Mouse (Mus musculus) olfactory bulb, adult 2 months (tissue): ENCODE results near the gene Bglap3. TPM values are rescaled to one million over a fixed set of nuclear protein-coding genes. Genes with fewer than 3 reads are reported as not detected.
"Not testable (repeated sequence)": the region's sequence is repeated elsewhere in the genome, so short reads cannot be mapped to it uniquely, and the experiment has no call there.

Experiments
- H3K27ac ChIP-seq: fragments of 200-500 bp; 2 replicates; pipeline ENCODE4 v1.5.1; 2012; ENCODE audit warnings: low read depth, low read length; ENCODE audit not compliant: insufficient read depth
- H3K4me1 ChIP-seq: fragments of 200-500 bp; 2 replicates; pipeline ENCODE4 v1.6.1; 2012; ENCODE audit warnings: low read length; ENCODE audit not compliant: control insufficient read depth, insufficient read depth
- H3K4me3 ChIP-seq: fragments of 200-500 bp; 2 replicates; pipeline ENCODE4 v1.5.1; 2012; ENCODE audit warnings: mild to moderate bottlenecking, low read depth, low read length, moderate library complexity; ENCODE audit not compliant: insufficient read depth
- CTCF ChIP-seq: fragments of 200-500 bp; IDR thresholded peaks from 2 replicates; pipeline ENCODE4 v1.5.1; 2012; ENCODE audit warnings: low read depth, mild to moderate bottlenecking, low read length, moderate library complexity; ENCODE audit not compliant: insufficient read depth
- POLR2A ChIP-seq: fragments of 200-500 bp; IDR thresholded peaks from 2 replicates; pipeline ENCODE4 v1.6.1; 2012; ENCODE audit warnings: mild to moderate bottlenecking, low read depth, low read length, moderate library complexity; ENCODE audit not compliant: insufficient read depth
- WGBS: fragments of 180-500 bp; shearing (Covaris S2); methylation state at CpG from one replicate; pipeline ENCODE4 v1.1.7; 2018; 5-methylcytosine and 5-hydroxymethylcytosine counted together
- polyA plus RNA-seq: library from polyadenylated mRNA; stranded (reverse); fragments of >200 nt; gene quantifications from 2 replicates; pipeline ENCODE4 v1.2.4, GENCODE M21; 2012; ENCODE audit warnings: low replicate concordance; ENCODE audit not compliant: missing spikeins, insufficient read depth, insufficient read length

Gene Bglap3
- polyA plus RNA-seq, 1 experiment: not detected

- no peak overlapping the region for H3K27ac ChIP-seq
- 60% methylated on average over 5 of the region's 5 CpGs for WGBS
- no peak for TF ChIP-seq POLR2A
- no peak for TF ChIP-seq CTCF
- H3K4me1 ChIP-seq: peaks cover 6% of the 10 kb centered on the region; the same call in 1 of the 2 replicates
- H3K4me3 ChIP-seq: no peak overlapping the region
Observed at GRCm38 (mm10) chr3:88408953-88409352, 36.4 kb upstream of the Bglap3 start.

- peaks cover 6% of the 10 kb centered on the region; the same call in 1 of the 2 replicates for H3K4me1 ChIP-seq
- 56% methylated on average over 7 of the region's 7 CpGs for WGBS
- H3K27ac ChIP-seq: no peak overlapping the region
- TF ChIP-seq CTCF (no peak), POLR2A (no peak)
- H3K4me3 ChIP-seq: no peak overlapping the region
Observed at GRCm38 (mm10) chr3:88407529-88407928, 35.0 kb upstream of the Bglap3 start.

- no peak for TF ChIP-seq POLR2A
- no peak for TF ChIP-seq CTCF
- H3K27ac ChIP-seq: no peak overlapping the region
- peaks cover 6% of the 10 kb centered on the region; the same call in 1 of the 2 replicates for H3K4me1 ChIP-seq
- WGBS: 0% methylated on average over 2 of the region's 2 CpGs
- no peak overlapping the region for H3K4me3 ChIP-seq
Observed at GRCm38 (mm10) chr3:88407090-88407489, 34.5 kb upstream of the Bglap3 start.

GRCm38 (mm10) chr3:88403522-88404230 lies 31.1 kb upstream of the Bglap3 start:
- TF ChIP-seq CTCF (no peak), POLR2A (no peak)
- 92% methylated on average over 10 of the region's 10 CpGs for WGBS
- H3K4me1 ChIP-seq: no peaks in the 10 kb centered on the region
- no peak overlapping the region for H3K4me3 ChIP-seq
- no peak overlapping the region for H3K27ac ChIP-seq

GRCm38 (mm10) chr3:88398666-88399065 lies 26.1 kb upstream of the Bglap3 start:
- TF ChIP-seq POLR2A: no peak
- no peak for TF ChIP-seq CTCF
- Histone ChIP-seq H3K4me3 (no peak overlapping the region), H3K4me1 (peaks cover 7% of the 10 kb centered on the region; the same call in 1 of the 2 replicates), H3K27ac (no peak overlapping the region)
- WGBS: 65% methylated on average over 2 of the region's 2 CpGs

DNA sequence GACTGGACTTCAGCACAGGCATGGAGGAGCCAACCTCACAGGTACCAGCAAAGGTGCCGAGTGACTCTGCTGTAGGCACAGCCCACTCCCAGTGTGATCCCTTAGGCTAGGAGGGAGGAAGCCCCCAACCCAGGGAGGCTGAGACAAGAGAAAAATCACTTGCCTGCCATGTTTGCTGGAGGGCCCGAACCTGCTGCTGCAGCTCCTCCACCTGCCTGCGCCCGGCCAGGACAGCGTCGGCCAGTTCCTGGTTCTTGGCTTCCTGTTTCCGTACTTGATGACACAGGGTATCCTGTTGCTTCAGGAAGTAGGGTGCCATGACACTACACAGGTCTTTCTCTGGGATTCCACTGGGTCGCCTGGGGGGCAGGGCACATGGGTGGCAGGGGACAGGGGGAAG lies 23.2 kb upstream of the Bglap3 start:
- Histone ChIP-seq H3K27ac (no peak overlapping the region), H3K4me1 (peaks cover 7% of the 10 kb centered on the region; the same call in 1 of the 2 replicates), H3K4me3 (no peak overlapping the region)
- TF ChIP-seq CTCF (no peak), POLR2A (no peak)
- 91% methylated on average over 8 of the region's 8 CpGs for WGBS

GRCm38 (mm10) chr3:88395288-88395687 lies 22.7 kb upstream of the Bglap3 start:
- Histone ChIP-seq H3K4me1 (peaks cover 7% of the 10 kb centered on the region; the same call in 1 of the 2 replicates), H3K27ac (no peak overlapping the region), H3K4me3 (no peak overlapping the region)
- 95% methylated on average over 6 of the region's 6 CpGs for WGBS
- no peak for TF ChIP-seq CTCF
- no peak for TF ChIP-seq POLR2A

DNA sequence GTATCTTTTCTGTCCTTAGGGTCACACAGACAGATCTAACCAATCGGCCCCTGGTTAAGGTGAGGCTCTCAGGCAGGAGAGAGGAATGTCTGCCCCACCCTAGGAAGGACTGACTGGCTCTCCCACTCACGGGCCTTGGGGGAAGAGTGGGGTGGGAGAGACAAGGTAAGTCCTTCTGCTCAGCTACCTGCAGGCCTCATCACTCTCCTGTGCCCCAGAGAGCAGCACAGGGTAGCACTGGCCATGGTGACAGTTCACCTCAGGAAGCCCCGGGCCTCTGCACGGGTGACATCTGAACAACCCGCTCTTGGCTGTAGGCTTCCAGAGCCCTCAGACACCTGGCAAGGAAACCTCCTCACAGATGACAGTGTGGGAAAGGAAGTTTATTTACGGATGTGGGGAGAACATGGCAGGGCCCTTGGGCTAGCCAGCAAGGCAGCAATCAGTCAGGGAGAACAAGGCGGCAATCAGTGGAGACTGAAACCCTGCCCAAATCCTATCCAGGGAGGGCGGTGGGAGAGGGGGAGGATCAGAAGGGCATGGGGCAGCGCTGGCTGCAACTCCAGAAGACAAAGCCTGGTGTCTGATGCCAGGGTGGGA lies 21.3 kb upstream of the Bglap3 start:
- H3K4me1 ChIP-seq: peaks cover 7% of the 10 kb centered on the region; the same call in 1 of the 2 replicates
- WGBS: 78% methylated on average over 9 of the region's 9 CpGs
- TF ChIP-seq CTCF (no peak), POLR2A (no peak)

DNA sequence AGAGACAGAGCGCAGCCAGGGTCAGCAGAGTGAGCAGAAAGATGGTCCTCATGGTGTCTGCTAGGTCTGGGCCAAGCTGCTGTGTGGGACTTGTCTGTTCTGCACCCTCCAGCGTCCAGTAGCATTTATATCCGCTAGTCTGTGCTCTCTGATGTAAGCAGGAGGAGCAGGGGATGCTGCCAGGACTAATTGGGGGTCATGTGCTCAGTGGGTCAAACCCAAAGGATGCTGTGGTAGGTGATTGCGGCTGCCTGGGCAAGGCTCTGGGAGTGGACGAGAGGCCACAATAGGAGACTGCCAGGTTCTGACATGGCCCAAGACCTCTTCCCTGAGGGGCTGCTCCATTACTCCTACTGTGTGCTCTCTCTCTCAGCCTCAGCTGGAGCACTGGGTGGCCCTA lies 11.8 kb upstream of the Bglap3 start, which contains the start of gene Bglap:
TSS of gene Bglap (minus strand) at position 101 of the 400 bp plus-strand sequence.
- 75% methylated on average over 5 of the region's 5 CpGs for WGBS
- TF ChIP-seq CTCF (no peak), POLR2A (no peak)
- peaks cover 11% of the 10 kb centered on the region for H3K4me1 ChIP-seq
- H3K4me3 ChIP-seq: no peak within 1 kb of the TSS
- no peak within 1 kb of the TSS for H3K27ac ChIP-seq

More for the DNA sequence above, 21.3 kb upstream of the Bglap3 start:
- Histone ChIP-seq H3K27ac (no peak overlapping the region), H3K4me3 (no peak overlapping the region)

DNA sequence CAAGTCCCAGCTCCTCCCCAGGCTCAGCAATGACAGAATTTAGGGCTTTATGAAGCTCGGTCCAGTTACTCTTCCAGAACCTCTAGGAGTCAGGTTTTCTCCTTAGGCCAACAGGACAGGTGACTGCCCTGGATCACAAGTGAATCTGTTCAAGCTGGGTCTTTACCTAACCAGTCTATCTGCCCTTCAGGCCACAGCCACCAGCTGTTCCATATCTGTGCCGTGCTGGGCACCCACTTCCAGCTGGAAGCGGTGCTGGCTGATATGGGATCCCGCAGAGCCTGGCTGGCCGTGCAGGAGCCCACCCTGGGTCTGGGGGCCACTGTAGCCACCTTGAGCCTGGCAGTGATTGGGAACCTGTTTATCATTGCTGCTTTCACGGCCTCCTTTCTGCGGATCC lies 9.8 kb upstream of the Bglap3 start:
- H3K4me3 ChIP-seq: not testable (repeated sequence)
- Histone ChIP-seq H3K27ac (0 out of 2 replicates have a peak overlapping the region, but pooled peaks have one; percentile 44), H3K4me1 (peaks cover 13% of the 10 kb centered on the region)
- WGBS: 55% methylated on average over 3 of the region's 7 CpGs

- Histone ChIP-seq H3K4me1 (peaks cover 19% of the 10 kb centered on the region), H3K27ac (peak overlapping the region; percentile 94), H3K4me3 (peak overlapping the region; percentile 44)
- 6% methylated on average over 22 of the region's 22 CpGs for WGBS
Observed at GRCm38 (mm10) chr3:88381389-88382315, 9.1 kb upstream of the Bglap3 start.

DNA sequence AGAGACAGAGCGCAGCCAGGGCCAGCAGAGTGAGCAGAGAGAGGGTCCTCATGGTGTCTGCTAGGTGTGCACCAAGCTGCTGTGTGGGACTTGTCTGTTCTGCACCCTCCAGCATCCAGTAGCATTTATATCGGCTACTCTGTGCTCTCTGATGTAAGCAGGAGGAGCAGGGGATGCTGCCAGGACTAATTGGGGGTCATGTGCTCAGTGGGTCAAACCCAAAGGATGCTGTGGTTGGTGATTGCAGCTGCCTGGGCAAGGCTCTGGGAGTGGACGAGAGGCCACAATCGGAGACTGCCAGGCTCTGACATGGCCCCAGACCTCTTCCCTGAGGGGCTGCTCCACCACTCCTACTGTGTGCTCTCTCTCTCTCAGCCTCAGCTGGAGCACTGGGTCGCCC lies 6.1 kb upstream of the Bglap3 start, which contains the start of gene Bglap2:
TSS of gene Bglap2 (minus strand) at position 101 of the 400 bp plus-strand sequence.
- not testable (repeated sequence) for H3K27ac ChIP-seq, H3K4me3 ChIP-seq
- WGBS: 69% methylated on average over 5 of the region's 5 CpGs
- peaks cover 29% of the 10 kb centered on the region for H3K4me1 ChIP-seq
